Mouse (Mus musculus) embryonic facial prominence, embryonic 15.5 days (tissue): ENCODE measurements around the gene Shroom1. TPM values are rescaled to one million over a fixed set of nuclear protein-coding genes. Genes with fewer than 3 reads are reported as not detected.

Experiments
- ATAC-seq: fragments of 200-750 bp; cut with Nextera tagmentation; 2 replicates; pipeline ENCODE4 v1.8.0; 2017; ENCODE audit warnings: low read depth, moderate TSS enrichment; ENCODE audit not compliant: insufficient number of reproducible peaks, low FRiP score, low TSS enrichment
- H3K27ac ChIP-seq: fragments of 300-500 bp; sonication (generic); replicated peaks from 2 replicates; pipeline ENCODE4 v1.5.1; 2015; ENCODE audit warnings: mild to moderate bottlenecking, inconsistent platforms
- H3K27me3 ChIP-seq: fragments of 300-500 bp; sonication (generic); 2 replicates; pipeline ENCODE4 v1.6.1; 2015; ENCODE audit warnings: inconsistent platforms
- H3K36me3 ChIP-seq: fragments of 300-500 bp; sonication (generic); 2 replicates; pipeline ENCODE4 v1.6.1; 2015; ENCODE audit warnings: mild to moderate bottlenecking, inconsistent platforms
- H3K4me1 ChIP-seq: fragments of 300-500 bp; sonication (generic); 2 replicates; pipeline ENCODE4 v1.6.1; 2015; ENCODE audit warnings: inconsistent platforms
- H3K4me2 ChIP-seq: fragments of 300-500 bp; sonication (generic); replicated peaks from 2 replicates; pipeline ENCODE4 v1.6.1; 2015; ENCODE audit warnings: mild to moderate bottlenecking, inconsistent platforms
- H3K4me3 ChIP-seq: fragments of 300-500 bp; sonication (generic); replicated peaks from 2 replicates; pipeline ENCODE4 v1.5.1; 2015; ENCODE audit warnings: mild to moderate bottlenecking, inconsistent platforms
- H3K9ac ChIP-seq: fragments of 300-500 bp; sonication (generic); 2 replicates; pipeline ENCODE4 v1.6.1; 2015; ENCODE audit warnings: inconsistent platforms
- H3K9me3 ChIP-seq: fragments of 300-500 bp; sonication (generic); replicated peaks from 2 replicates; pipeline ENCODE4 v1.6.1; 2016; ENCODE audit warnings: inconsistent platforms
- WGBS: fragments of 180-500 bp; shearing (Covaris S2); methylation state at CpG from one replicate; pipeline ENCODE4 v1.1.7; 2015; 5-methylcytosine and 5-hydroxymethylcytosine counted together
- polyA plus RNA-seq: library from polyadenylated mRNA; unstranded; fragments of >200 nt; fragmentation: Nextera tagmentation; extraction: Ambion mirVana; gene quantifications from 2 replicates; pipeline ENCODE4 v1.2.1, GENCODE M21; 2015

Gene Shroom1
- polyA plus RNA-seq, 1 experiment from 2014 or later, result 3.7 TPM

- Histone ChIP-seq H3K27ac (no peak overlapping the region), H3K4me2 (no peak overlapping the region), H3K4me3 (no peak overlapping the region), H3K4me1 (peaks cover 19% of the 10 kb centered on the region), H3K27me3 (peaks cover 54% of the 10 kb centered on the region), H3K9ac (no peak overlapping the region), H3K9me3 (no peaks in the 10 kb centered on the region), H3K36me3 (no peaks in the 10 kb centered on the region)
- ATAC-seq, result no peak
- 76% methylated on average over 4 of the region's 4 CpGs for WGBS
These were observed 24.2 kb downstream of the Shroom1 start for GRCm38 (mm10) chr11:53481088-53481730.

- ATAC-seq, result no peak
- H3K4me2 ChIP-seq, result no peak overlapping the region
- H3K4me3 ChIP-seq, result no peak overlapping the region
- H3K4me1 ChIP-seq, result peaks cover 26% of the 10 kb centered on the region
- H3K27me3 ChIP-seq, result peaks cover 42% of the 10 kb centered on the region
- WGBS, result 65% methylated on average over 9 of the region's 9 CpGs
- no peak overlapping the region for H3K27ac ChIP-seq
- no peaks in the 10 kb centered on the region for H3K36me3 ChIP-seq
- H3K9me3 ChIP-seq, result no peaks in the 10 kb centered on the region
- no peak overlapping the region for H3K9ac ChIP-seq
These were observed 26.3 kb downstream of the Shroom1 start for GRCm38 (mm10) chr11:53483159-53483891.

- WGBS, result 39% methylated on average over 3 of the region's 3 CpGs
- Histone ChIP-seq H3K9ac (no peak overlapping the region), H3K4me2 (no peak overlapping the region), H3K36me3 (no peaks in the 10 kb centered on the region), H3K9me3 (no peaks in the 10 kb centered on the region), H3K4me1 (peaks cover 8% of the 10 kb centered on the region), H3K27me3 (peaks cover 18% of the 10 kb centered on the region), H3K27ac (no peak overlapping the region), H3K4me3 (no peak overlapping the region)
- no peak for ATAC-seq
These were observed 28.7 kb downstream of the Shroom1 start for GRCm38 (mm10) chr11:53485719-53486118.

- Histone ChIP-seq H3K27me3 (peaks cover 13% of the 10 kb centered on the region), H3K4me2 (no peak overlapping the region), H3K27ac (no peak overlapping the region), H3K9me3 (no peaks in the 10 kb centered on the region), H3K9ac (no peak overlapping the region), H3K36me3 (no peaks in the 10 kb centered on the region), H3K4me1 (peaks cover 8% of the 10 kb centered on the region), H3K4me3 (no peak overlapping the region)
- ATAC-seq, result peak; percentile 48; the same call in 1 of the 2 replicates
- WGBS, result 54% methylated on average over 3 of the region's 3 CpGs
These were observed 29.3 kb downstream of the Shroom1 start for GRCm38 (mm10) chr11:53486351-53486750.

GRCm38 (mm10) chr11:53486822-53487594, 30.0 kb downstream of the Shroom1 start:
- H3K27me3 ChIP-seq, result peaks cover 7% of the 10 kb centered on the region
- H3K36me3 ChIP-seq, result no peaks in the 10 kb centered on the region
- ATAC-seq, result peak; percentile 35; the same call in 1 of the 2 replicates
- H3K27ac ChIP-seq, result no peak overlapping the region
- peak overlapping the region; percentile 45 for H3K4me2 ChIP-seq
- 10% methylated on average over 27 of the region's 27 CpGs for WGBS
- H3K9me3 ChIP-seq, result no peaks in the 10 kb centered on the region
- H3K9ac ChIP-seq, result no peak overlapping the region
- peak overlapping the region; percentile 21 for H3K4me3 ChIP-seq
- peaks cover 8% of the 10 kb centered on the region for H3K4me1 ChIP-seq

- ATAC-seq, result no peak
These were observed 32.0 kb downstream of the Shroom1 start for GRCm38 (mm10) chr11:53489007-53489406.

GRCm38 (mm10) chr11:53489421-53489820, 32.4 kb downstream of the Shroom1 start:
- Histone ChIP-seq H3K4me2 (no peak overlapping the region), H3K36me3 (no peaks in the 10 kb centered on the region), H3K4me1 (peaks cover 8% of the 10 kb centered on the region), H3K27me3 (peaks cover 6% of the 10 kb centered on the region), H3K9ac (no peak overlapping the region), H3K27ac (no peak overlapping the region), H3K9me3 (no peaks in the 10 kb centered on the region), H3K4me3 (no peak overlapping the region)
- 64% methylated on average over 9 of the region's 9 CpGs for WGBS
- no peak for ATAC-seq

More at GRCm38 (mm10) chr11:53489007-53489406, 32.0 kb downstream of the Shroom1 start:
- Histone ChIP-seq H3K9ac (no peak overlapping the region), H3K36me3 (no peaks in the 10 kb centered on the region), H3K27ac (no peak overlapping the region), H3K27me3 (peaks cover 6% of the 10 kb centered on the region), H3K4me1 (peaks cover 8% of the 10 kb centered on the region), H3K9me3 (no peaks in the 10 kb centered on the region), H3K4me2 (no peak overlapping the region), H3K4me3 (no peak overlapping the region)
- 92% methylated on average over 5 of the region's 5 CpGs for WGBS

GRCm38 (mm10) chr11:53491954-53492401, 35.0 kb downstream of the Shroom1 start:
- no peak overlapping the region for H3K27ac ChIP-seq
- WGBS, result 19% methylated on average over 8 of the region's 8 CpGs

GRCm38 (mm10) chr11:53493243-53493955, 36.4 kb downstream of the Shroom1 start:
- WGBS, result 34% methylated on average over 3 of the region's 3 CpGs

More at GRCm38 (mm10) chr11:53491954-53492401, 35.0 kb downstream of the Shroom1 start:
- peaks cover 5% of the 10 kb centered on the region for H3K4me1 ChIP-seq
- H3K4me2 ChIP-seq, result no peak overlapping the region
- H3K9me3 ChIP-seq, result no peaks in the 10 kb centered on the region
- ATAC-seq, result no peak
- H3K27me3 ChIP-seq, result peaks cover 6% of the 10 kb centered on the region
- H3K4me3 ChIP-seq, result no peak overlapping the region
- no peaks in the 10 kb centered on the region for H3K36me3 ChIP-seq
- no peak overlapping the region for H3K9ac ChIP-seq

GRCm38 (mm10) chr11:53495417-53495816, 38.4 kb downstream of the Shroom1 start:
- WGBS, result 31% methylated on average over 6 of the region's 6 CpGs
- Histone ChIP-seq H3K27ac (no peak overlapping the region; the same call in 1 of the 2 replicates), H3K4me1 (peaks cover 1% of the 10 kb centered on the region; the same call in 1 of the 2 replicates), H3K9me3 (no peaks in the 10 kb centered on the region), H3K36me3 (no peaks in the 10 kb centered on the region), H3K9ac (no peak overlapping the region), H3K4me3 (no peak overlapping the region), H3K27me3 (no peaks in the 10 kb centered on the region), H3K4me2 (no peak overlapping the region)
- ATAC-seq, result no peak

More at GRCm38 (mm10) chr11:53493243-53493955, 36.4 kb downstream of the Shroom1 start:
- Histone ChIP-seq H3K4me1 (no peaks in the 10 kb centered on the region), H3K27ac (no peak overlapping the region), H3K27me3 (no peaks in the 10 kb centered on the region), H3K9ac (no peak overlapping the region), H3K9me3 (no peaks in the 10 kb centered on the region), H3K4me2 (no peak overlapping the region), H3K4me3 (no peak overlapping the region), H3K36me3 (no peaks in the 10 kb centered on the region)
- ATAC-seq, result no peak
